Mouse (Mus musculus) embryonic facial prominence, embryonic 14.5 days (tissue): ENCODE measurements at regions not wholly inside any gene's neighbourhood (a gene's known extent, or its start where the extent isn't known, plus 50 kb on each side); places are given as distances from the start of the nearest gene placed in this dataset.
A peak's percentile ranks its signal among the peaks of the same experiment; 100 is the strongest.

Experiments
- ATAC-seq: fragments of 200-750 bp; cut with Nextera tagmentation; 2 replicates; pipeline ENCODE4 v1.8.0; 2017; ENCODE audit warnings: low read depth, moderate number of reproducible peaks, moderate TSS enrichment
- DNase-seq: peaks from one replicate; pipeline ENCODE4 v3.0.0-alpha.2; 2015; ENCODE audit warnings: low spot score
- H3K27ac ChIP-seq: fragments of 300-500 bp; sonication (generic); replicated peaks from 2 replicates; pipeline ENCODE4 v1.5.1; 2014; ENCODE audit warnings: low read depth, mild to moderate bottlenecking, low read length, moderate library complexity
- H3K27me3 ChIP-seq: fragments of 300-500 bp; sonication (generic); replicated peaks from 2 replicates; pipeline ENCODE4 v1.6.1; 2014; ENCODE audit warnings: low read length; ENCODE audit not compliant: control insufficient read depth, insufficient read depth
- H3K36me3 ChIP-seq: fragments of 300-500 bp; sonication (generic); 2 replicates; pipeline ENCODE4 v1.6.1; 2014; ENCODE audit warnings: low read length, mixed read lengths; ENCODE audit not compliant: control insufficient read depth, insufficient read depth
- H3K4me1 ChIP-seq: fragments of 300-500 bp; sonication (generic); 2 replicates; pipeline ENCODE4 v1.6.1; 2014; ENCODE audit warnings: antibody characterized with exemption, low read length; ENCODE audit not compliant: control insufficient read depth, insufficient read depth
- H3K4me2 ChIP-seq: fragments of 300-500 bp; sonication (generic); 2 replicates; pipeline ENCODE4 v1.6.1; 2014; ENCODE audit warnings: low read depth, mild to moderate bottlenecking, low read length, moderate library complexity, mixed read lengths
- H3K4me3 ChIP-seq: fragments of 300-500 bp; sonication (generic); 2 replicates; pipeline ENCODE4 v1.5.1; 2014; ENCODE audit warnings: low read depth, mild to moderate bottlenecking, low read length
- H3K9ac ChIP-seq: fragments of 300-500 bp; sonication (generic); 2 replicates; pipeline ENCODE4 v1.6.1; 2014; ENCODE audit warnings: low read depth, mild to moderate bottlenecking, low read length, moderate library complexity, mixed read lengths
- H3K9me3 ChIP-seq: fragments of 300-500 bp; sonication (generic); 2 replicates; pipeline ENCODE4 v1.6.1; 2016; ENCODE audit warnings: low read length; ENCODE audit not compliant: control insufficient read depth
- WGBS: fragments of 180-500 bp; shearing (Covaris S2); extraction: QIAGEN DNeasy Blood & Tissue Kit; methylation state at CpG from one replicate; pipeline ENCODE4 v1.1.7; 2014; 5-methylcytosine and 5-hydroxymethylcytosine counted together

DNA sequence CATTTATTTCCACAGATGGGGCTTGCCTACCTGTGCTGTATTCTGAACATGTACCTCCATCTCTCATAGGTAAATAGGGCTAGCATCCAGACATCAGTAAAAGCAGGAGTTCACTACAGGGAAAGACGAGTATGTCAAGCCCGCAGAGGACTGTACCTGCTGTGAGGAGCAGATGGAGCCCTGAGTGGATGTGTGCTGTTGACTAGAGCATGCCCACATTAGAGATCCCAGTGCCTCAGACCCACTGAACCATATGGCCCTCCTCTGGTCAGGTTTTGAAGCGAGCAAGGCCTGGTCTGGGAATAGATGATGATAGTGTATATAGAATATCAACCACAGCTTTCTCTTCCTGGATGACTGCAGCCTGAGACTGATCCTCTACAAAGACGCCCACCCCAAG lies 394.7 kb upstream of the Hs6st1 start:
- no peak overlapping the region for H3K4me2 ChIP-seq
- ATAC-seq (no peak), DNase-seq (no peak)
- no peaks in the 10 kb centered on the region for H3K9me3 ChIP-seq
- H3K36me3 ChIP-seq: no peaks in the 10 kb centered on the region
- no peaks in the 10 kb centered on the region for H3K27me3 ChIP-seq
- H3K27ac ChIP-seq: no peak overlapping the region
- H3K9ac ChIP-seq: no peak overlapping the region
- WGBS: 91% methylated on average over 4 of the region's 4 CpGs
- no peaks in the 10 kb centered on the region for H3K4me1 ChIP-seq
- no peak overlapping the region for H3K4me3 ChIP-seq

- Histone ChIP-seq H3K4me3 (no peak overlapping the region), H3K36me3 (no peaks in the 10 kb centered on the region), H3K27me3 (no peaks in the 10 kb centered on the region), H3K27ac (no peak overlapping the region), H3K9ac (no peak overlapping the region), H3K4me1 (no peaks in the 10 kb centered on the region), H3K4me2 (no peak overlapping the region), H3K9me3 (no peaks in the 10 kb centered on the region)
- ATAC-seq (no peak), DNase-seq (no peak)
- WGBS: 90% methylated on average over 1 of the region's 1 CpGs
These were observed 394.2 kb upstream of the Hs6st1 start for GRCm38 (mm10) chr1:35673992-35674391.

GRCm38 (mm10) chr1:35682511-35682949 lies 385.7 kb upstream of the Hs6st1 start:
- Histone ChIP-seq H3K36me3 (no peaks in the 10 kb centered on the region), H3K9me3 (no peaks in the 10 kb centered on the region), H3K27me3 (no peaks in the 10 kb centered on the region), H3K27ac (no peak overlapping the region), H3K4me2 (no peak overlapping the region), H3K4me3 (no peak overlapping the region), H3K4me1 (no peaks in the 10 kb centered on the region), H3K9ac (no peak overlapping the region)
- ATAC-seq: no peak
- whole genome bisulfite sequencing: 73% methylated on average over 8 of the region's 8 CpGs
- no peak for DNase-seq

- Histone ChIP-seq H3K9me3 (no peaks in the 10 kb centered on the region), H3K9ac (no peak overlapping the region), H3K4me1 (no peaks in the 10 kb centered on the region), H3K4me2 (no peak overlapping the region), H3K4me3 (no peak overlapping the region), H3K27ac (no peak overlapping the region), H3K27me3 (no peaks in the 10 kb centered on the region), H3K36me3 (no peaks in the 10 kb centered on the region)
- DNase-seq (peak; percentile 71), ATAC-seq (peak; percentile 84)
- 30% methylated on average over 4 of the region's 6 CpGs for WGBS
These were observed 382.5 kb upstream of the Hs6st1 start for GRCm38 (mm10) chr1:35685651-35686050.

DNA sequence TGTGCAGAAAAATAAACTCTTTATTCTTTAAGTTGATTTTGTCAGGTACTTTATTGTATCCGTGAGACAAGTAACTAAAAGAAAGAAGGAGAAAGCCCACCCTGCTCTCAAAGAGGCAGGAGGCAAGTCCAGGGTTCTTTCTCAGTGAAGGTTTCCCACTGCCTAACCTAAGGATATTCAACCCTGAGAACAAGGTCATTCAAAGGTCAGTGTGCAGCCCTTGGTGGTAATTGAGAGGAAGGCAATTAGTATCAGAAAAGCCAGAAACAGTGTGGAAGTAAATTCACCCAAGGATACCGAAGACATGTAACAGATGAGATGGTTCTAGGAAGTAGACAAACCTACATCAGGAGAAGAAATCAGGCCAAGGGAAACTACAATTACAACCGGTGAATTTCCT lies 373.9 kb upstream of the Hs6st1 start:
- H3K4me1 ChIP-seq: no peaks in the 10 kb centered on the region
- H3K27ac ChIP-seq: no peak overlapping the region

DNA sequence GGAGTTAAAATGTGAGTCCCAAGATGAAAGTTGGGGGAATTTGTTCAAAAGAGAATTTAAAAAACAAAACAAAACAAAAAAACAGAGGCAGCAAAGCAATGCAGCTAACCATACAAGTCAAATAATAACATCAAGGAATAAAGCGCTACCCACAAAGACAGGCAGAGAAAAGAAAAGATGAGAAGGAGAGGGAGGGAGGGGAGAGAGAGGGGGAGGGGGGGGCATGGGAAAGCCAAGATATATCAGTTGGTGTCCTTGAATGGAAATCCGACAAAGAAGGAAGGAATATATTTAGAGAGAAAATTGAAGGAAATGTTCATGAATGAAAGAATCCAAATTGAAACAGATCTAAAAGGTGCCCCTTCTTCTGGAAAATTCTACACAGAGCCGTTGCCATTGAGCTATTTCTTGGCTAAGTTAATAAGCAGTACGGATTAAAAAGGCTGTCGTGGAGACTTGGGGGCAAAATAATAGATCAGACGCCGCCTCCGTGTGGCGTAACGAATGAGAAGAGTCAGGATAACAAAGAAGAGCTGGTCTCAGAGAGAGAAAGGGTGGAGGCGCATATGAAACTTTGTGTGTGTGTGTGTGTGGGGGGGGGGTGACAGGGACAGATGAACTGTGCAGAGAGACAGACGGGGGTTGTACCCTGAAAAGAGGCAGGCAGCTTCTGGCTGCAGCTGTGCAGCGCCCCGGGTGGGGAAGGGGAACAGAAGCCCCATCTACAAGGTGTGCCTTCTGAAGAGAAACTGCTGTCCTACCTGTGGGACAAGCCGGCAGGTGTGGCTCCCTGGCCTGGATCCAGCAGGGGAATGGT lies 373.2 kb upstream of the Hs6st1 start:
- Histone ChIP-seq H3K9me3 (no peaks in the 10 kb centered on the region), H3K27me3 (no peaks in the 10 kb centered on the region), H3K4me3 (no peak overlapping the region), H3K36me3 (no peaks in the 10 kb centered on the region), H3K27ac (no peak overlapping the region), H3K4me2 (peak overlapping the region; percentile 20; the same call in 1 of the 2 replicates), H3K4me1 (no peaks in the 10 kb centered on the region), H3K9ac (no peak overlapping the region)
- peak; percentile 11 for DNase-seq
- no peak for ATAC-seq
- WGBS: 44% methylated on average over 15 of the region's 15 CpGs

More for the DNA sequence above, 373.9 kb upstream of the Hs6st1 start:
- no peak overlapping the region for H3K9ac ChIP-seq
- no peaks in the 10 kb centered on the region for H3K36me3 ChIP-seq
- no peaks in the 10 kb centered on the region for H3K27me3 ChIP-seq
- no peak for ATAC-seq
- H3K9me3 ChIP-seq: no peaks in the 10 kb centered on the region
- DNase-seq: no peak
- 40% methylated on average over 3 of the region's 3 CpGs for WGBS
- no peak overlapping the region for H3K4me2 ChIP-seq
- no peak overlapping the region for H3K4me3 ChIP-seq

- Histone ChIP-seq H3K4me2 (no peak overlapping the region), H3K9ac (no peak overlapping the region), H3K4me3 (no peak overlapping the region), H3K27ac (no peak overlapping the region), H3K9me3 (no peaks in the 10 kb centered on the region), H3K27me3 (no peaks in the 10 kb centered on the region), H3K4me1 (no peaks in the 10 kb centered on the region), H3K36me3 (no peaks in the 10 kb centered on the region)
- 22% methylated on average over 4 of the region's 4 CpGs for WGBS
- peak; percentile 35 for DNase-seq
- no peak for ATAC-seq
These were observed 371.0 kb upstream of the Hs6st1 start for GRCm38 (mm10) chr1:35697218-35697617.

DNA sequence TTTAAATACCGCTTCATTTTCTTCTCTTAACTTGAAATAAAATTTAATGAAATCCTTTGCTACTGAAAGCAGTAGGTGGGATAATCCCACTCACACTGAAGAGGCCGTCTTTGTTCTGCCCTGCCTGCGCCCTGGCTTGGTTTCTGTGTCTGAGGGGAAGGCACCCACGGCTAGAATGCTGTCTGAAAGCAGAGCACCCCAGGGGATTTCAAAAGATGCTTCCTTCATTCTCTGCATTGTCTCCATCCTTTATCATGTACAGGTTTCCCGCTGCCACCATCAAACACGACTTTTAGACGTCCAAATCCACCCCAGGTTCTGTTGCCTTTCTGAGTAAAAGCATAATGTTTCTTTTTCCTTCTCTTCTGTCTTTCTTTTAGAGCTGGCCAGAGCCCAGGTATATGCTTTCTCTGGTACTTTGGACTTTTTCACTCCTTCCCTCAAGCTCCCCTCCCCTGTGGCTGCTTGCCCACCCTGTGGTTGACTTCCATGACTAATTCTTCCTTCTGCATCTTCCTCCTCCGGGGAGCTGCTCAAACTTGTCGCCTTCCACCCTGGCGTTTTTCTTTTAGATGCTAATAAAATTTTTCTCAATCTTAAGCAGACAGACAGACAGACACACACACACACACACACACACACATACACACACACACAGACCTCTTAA lies 370.2 kb upstream of the Hs6st1 start:
- 8% methylated on average over 10 of the region's 10 CpGs for WGBS
- Histone ChIP-seq H3K36me3 (no peaks in the 10 kb centered on the region), H3K4me3 (no peak overlapping the region), H3K9ac (no peak overlapping the region), H3K4me2 (no peak overlapping the region), H3K27me3 (no peaks in the 10 kb centered on the region), H3K27ac (no peak overlapping the region), H3K4me1 (no peaks in the 10 kb centered on the region), H3K9me3 (no peaks in the 10 kb centered on the region)
- ATAC-seq (no peak), DNase-seq (peak; percentile 54)
